Mouse (Mus musculus) inflammation-experienced regulatory T-cells, adult 6 months (primary cell): Measurements from ENCODE around the gene Dnajc11. TPM values are rescaled to one million over a fixed set of nuclear protein-coding genes. Genes with fewer than 3 reads are reported as not detected.

ENCODE experiments used
- ATAC-seq: one replicate; pipeline ENCODE4 v1.8.0; 2017
- polyA plus RNA-seq, 3 experiments: library from polyadenylated mRNA; unstranded; fragments of 100-300 nt; shearing (Covaris generic); gene quantifications; one replicate each; pipeline ENCODE4 v1.2.1; 2017

Gene Dnajc11
- polyA plus RNA-seq, 3 experiments from 2014 or later = 28.1 to 33.8 (median 33.5) TPM

- ATAC-seq = peak; percentile 38
These were observed 651 bp upstream of the Dnajc11 start for GRCm38 (mm10) chr4:151932576-151933504.

GRCm38 (mm10) chr4:151934215-151934572 lies 703 bp downstream of the Dnajc11 start:
- ATAC-seq = no peak

GRCm38 (mm10) chr4:151937441-151937840 lies 4.0 kb downstream of the Dnajc11 start:
- ATAC-seq = no peak

GRCm38 (mm10) chr4:151938089-151938488 lies 4.6 kb downstream of the Dnajc11 start:
- ATAC-seq = no peak

- ATAC-seq = no peak
These were observed 12.7 kb downstream of the Dnajc11 start for GRCm38 (mm10) chr4:151946211-151946610.

GRCm38 (mm10) chr4:151948497-151949471 lies 15.3 kb downstream of the Dnajc11 start:
- no peak for ATAC-seq

- no peak for ATAC-seq
These were observed 19.7 kb downstream of the Dnajc11 start for GRCm38 (mm10) chr4:151953209-151953608.

- no peak for ATAC-seq
These were observed 22.3 kb downstream of the Dnajc11 start for GRCm38 (mm10) chr4:151955791-151956190.

- ATAC-seq = no peak
These were observed 24.3 kb downstream of the Dnajc11 start for GRCm38 (mm10) chr4:151957584-151958315.

- ATAC-seq = no peak
These were observed 26.5 kb downstream of the Dnajc11 start for GRCm38 (mm10) chr4:151959849-151960512.

GRCm38 (mm10) chr4:151960513-151960854 lies 27.0 kb downstream of the Dnajc11 start:
- ATAC-seq = no peak

GRCm38 (mm10) chr4:151962817-151963216 lies 29.3 kb downstream of the Dnajc11 start:
- no peak for ATAC-seq

- ATAC-seq = no peak
These were observed 34.9 kb downstream of the Dnajc11 start for GRCm38 (mm10) chr4:151968204-151968921.

- ATAC-seq = no peak
These were observed 38.9 kb downstream of the Dnajc11 start for GRCm38 (mm10) chr4:151972221-151972967.

- no peak for ATAC-seq
These were observed 42.0 kb downstream of the Dnajc11 start for GRCm38 (mm10) chr4:151975441-151975840.

- peak; percentile 72 for ATAC-seq
These were observed 44.3 kb downstream of the Dnajc11 start for GRCm38 (mm10) chr4:151977748-151978147.

- no peak for ATAC-seq
These were observed 47.2 kb downstream of the Dnajc11 start for GRCm38 (mm10) chr4:151980699-151981098.

- peak; percentile 70 for ATAC-seq
These were observed 47.9 kb downstream of the Dnajc11 start for GRCm38 (mm10) chr4:151981363-151981762.

- ATAC-seq = no peak
These were observed 49.6 kb downstream of the Dnajc11 start for GRCm38 (mm10) chr4:151983043-151983442.

GRCm38 (mm10) chr4:151983560-151983959 lies 50.1 kb downstream of the Dnajc11 start:
- ATAC-seq = no peak
